28 mouse cellular contexts compared by ENCODE assay signal in the genomic region with DNA sequence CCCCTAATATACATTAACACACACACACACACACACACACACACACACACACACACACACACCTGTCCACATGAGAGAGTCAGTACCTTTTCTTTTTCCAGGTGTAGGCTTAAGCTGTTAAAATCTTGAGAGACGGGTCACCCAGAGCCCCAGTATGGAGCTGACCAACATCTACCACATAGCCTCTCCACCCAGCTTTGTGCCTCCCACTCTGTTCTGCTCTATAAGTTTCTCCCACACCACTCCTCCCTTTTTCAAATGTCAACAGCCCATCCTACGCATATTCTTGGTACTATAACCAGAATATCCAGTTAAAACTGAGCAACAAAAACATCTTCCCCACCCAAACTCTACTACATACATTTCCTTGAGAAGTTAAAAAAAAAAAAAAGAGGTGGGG. TPM values are rescaled to one million over a fixed set of nuclear protein-coding genes. Genes with fewer than 3 reads are reported as not detected.
"Had no signal": no experiment of that assay in that cellular context is flagged by ENCODE, and none has a peak within 500 bp of the region (broad histone marks: within the 10 kb centered on the region; RNA-seq: fewer than 3 reads in every experiment).

No protein-coding gene starts in this region.

- H3K9me3 ChIP-seq: heart, embryonic 13.5 days; heart, embryonic 15.5 days; hindbrain, embryonic 10.5 days; hindbrain, embryonic 12.5 days; intestine, embryonic 15.5 days; limb, embryonic 10.5 days; limb, embryonic 12.5 days; liver, embryonic 13.5 days; liver, embryonic 15.5 days had no signal

- H3K4me3 ChIP-seq: heart, adult 2 months; heart, embryonic 13.5 days; heart, embryonic 15.5 days; hindbrain, embryonic 10.5 days; hindbrain, embryonic 12.5 days; intestine, embryonic 15.5 days; layer of hippocampus, adult 2 months; left cerebral cortex, adult 2 months; limb, embryonic 10.5 days; limb, embryonic 12.5 days; liver, embryonic 13.5 days; liver, embryonic 15.5 days had no signal

- H3K4me1 ChIP-seq: heart, embryonic 13.5 days; heart, embryonic 15.5 days; hindbrain, embryonic 10.5 days; hindbrain, embryonic 12.5 days; intestine, embryonic 15.5 days; limb, embryonic 10.5 days; limb, embryonic 12.5 days; liver, embryonic 13.5 days; liver, embryonic 15.5 days had no signal

- H3K27ac ChIP-seq: heart, adult 2 months; heart, embryonic 13.5 days; heart, embryonic 15.5 days; hindbrain, embryonic 10.5 days; hindbrain, embryonic 12.5 days; hindbrain, embryonic 14.5 days; intestine, embryonic 15.5 days; layer of hippocampus, adult 2 months; left cerebral cortex, adult 2 months; limb, embryonic 10.5 days; limb, embryonic 12.5 days; liver, embryonic 13.5 days; liver, embryonic 15.5 days had no signal

- DNase-seq: forebrain, postnatal 0 days; gastrocnemius, postnatal 14 days; gastrocnemius, postnatal 36 days; heart, adult 11 months; heart, adult 2 months; heart, postnatal 4 days; kidney, adult 9 months; kidney, postnatal 25 days; liver; liver, embryonic 13.5 days had no signal

- H3K4me2 ChIP-seq: heart, embryonic 11.5 days; heart, embryonic 13.5 days; heart, embryonic 15.5 days; hindbrain, embryonic 12.5 days; hindbrain, embryonic 14.5 days; intestine, embryonic 15.5 days; limb, embryonic 12.5 days; liver, embryonic 11.5 days; liver, embryonic 13.5 days; liver, embryonic 15.5 days had no signal

- H3K27me3 ChIP-seq: heart, embryonic 13.5 days; heart, embryonic 15.5 days; hindbrain, embryonic 12.5 days; intestine, embryonic 15.5 days; limb, embryonic 12.5 days; liver, embryonic 13.5 days; liver, embryonic 15.5 days had no signal

- H3K36me3 ChIP-seq: heart, embryonic 13.5 days; heart, embryonic 15.5 days; hindbrain, embryonic 10.5 days; hindbrain, embryonic 12.5 days; intestine, embryonic 15.5 days; limb, embryonic 10.5 days; limb, embryonic 12.5 days; liver, embryonic 13.5 days; liver, embryonic 15.5 days had no signal

- ATAC-seq: forebrain, postnatal 0 days; hindbrain, embryonic 16.5 days; inflammation-experienced regulatory T-cells, adult 6 months; intestine, embryonic 15.5 days; intestine, postnatal 0 days had no signal

- H3K9ac ChIP-seq: forebrain, postnatal 0 days; heart, embryonic 13.5 days; heart, embryonic 15.5 days; hindbrain, embryonic 12.5 days; hindbrain, embryonic 14.5 days; intestine, embryonic 15.5 days; limb, embryonic 12.5 days; liver, embryonic 13.5 days; liver, embryonic 15.5 days had no signal

RNA-seq across cellular contexts. Expression of gene Cntn3, which starts 49.9 kb away (rescaled TPM):
- total RNA-seq: gastrocnemius, adult 18-20 months; gastrocnemius, adult 8-10 months; gastrocnemius, postnatal 36 days; heart, adult 2 months had no signal
- polyA plus RNA-seq: inflammation-experienced regulatory T-cells, adult 6 months had no signal
